Mouse (Mus musculus) liver, adult (tissue): ENCODE measurements around the gene F3.

ENCODE experiments used
- GATA4 ChIP-seq: IDR thresholded peaks from 2 replicates; pipeline ENCODE4 v1.6.1; 2014; ENCODE audit warnings: mild to moderate bottlenecking, low read length; ENCODE audit not compliant: insufficient replicate concordance

Gene F3

DNA sequence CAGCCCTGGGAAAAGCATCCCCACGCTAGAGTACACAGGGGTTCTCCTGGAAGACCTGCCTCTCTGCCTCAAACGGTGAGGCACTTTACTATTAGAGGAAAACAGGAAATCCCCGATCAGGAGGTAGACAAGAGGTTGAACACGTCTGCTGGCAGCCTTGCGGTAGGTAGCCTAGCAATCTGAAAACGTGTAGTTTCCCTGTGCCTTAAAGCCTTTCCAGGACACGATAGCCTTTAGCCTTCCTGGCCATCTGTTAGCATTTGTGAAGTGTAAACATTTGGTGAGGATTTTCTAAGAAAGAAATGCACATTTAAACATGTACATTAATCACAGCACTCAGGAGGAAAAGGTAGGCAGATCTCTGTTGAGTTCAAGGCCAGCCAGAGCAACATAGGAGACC lies 35.0 kb downstream of the F3 start:
- TF ChIP-seq GATA4, result no peak

DNA sequence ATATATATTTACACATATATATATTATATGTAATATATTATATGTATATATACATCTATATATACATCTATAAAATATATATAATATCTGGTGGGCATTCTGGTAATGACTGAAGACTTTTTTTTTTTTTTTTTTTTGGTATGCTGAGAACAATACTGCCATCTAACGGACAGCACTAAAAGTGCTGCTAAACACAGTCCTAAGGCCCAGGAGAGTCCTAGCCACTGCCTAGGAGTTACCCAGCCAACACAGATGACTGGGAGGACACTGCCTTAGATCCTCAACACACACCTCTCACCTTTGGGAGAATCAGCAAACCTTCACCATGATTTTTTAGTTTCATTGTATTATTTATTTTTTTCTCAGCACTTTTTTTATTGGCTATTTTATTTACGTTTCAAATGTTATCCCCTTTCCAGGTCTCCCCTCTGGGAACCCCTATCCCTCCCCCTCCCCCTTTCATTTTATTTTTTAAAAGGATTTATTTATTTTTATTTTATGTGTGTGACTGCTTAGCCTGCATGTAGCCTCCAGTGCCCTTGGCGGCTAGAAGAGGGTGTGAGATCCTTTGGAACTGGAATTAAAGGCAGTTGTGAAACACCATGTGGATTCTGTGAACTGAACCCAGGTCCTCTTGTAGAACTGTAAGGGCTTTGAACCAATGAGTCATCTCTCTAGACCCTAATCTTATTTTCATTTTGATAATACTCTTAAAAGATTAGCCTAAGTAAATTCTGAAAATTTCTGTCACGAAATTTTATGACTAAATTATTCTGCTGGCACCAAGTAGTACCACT lies 38.9 kb downstream of the F3 start:
- no peak for TF ChIP-seq GATA4

DNA sequence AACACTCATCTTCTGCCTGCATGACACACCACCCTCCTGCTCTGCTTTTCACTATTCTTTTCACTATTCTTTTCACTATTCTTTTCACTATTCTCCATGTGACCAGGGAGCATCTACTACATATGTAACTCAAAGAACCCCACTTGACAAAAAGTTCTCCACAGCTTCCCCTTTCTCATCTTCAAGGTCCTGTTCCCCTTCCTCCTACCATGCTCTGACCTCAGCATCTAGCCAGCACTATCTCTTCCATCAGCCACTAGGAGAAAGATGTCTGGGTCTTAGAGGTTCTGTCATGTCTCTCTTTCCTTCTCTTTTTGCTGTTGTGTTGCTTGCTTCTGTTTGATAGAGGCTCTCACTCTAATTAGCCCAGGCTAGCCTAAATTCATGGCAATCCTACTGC lies 42.7 kb downstream of the F3 start:
- TF ChIP-seq GATA4, result no peak

DNA sequence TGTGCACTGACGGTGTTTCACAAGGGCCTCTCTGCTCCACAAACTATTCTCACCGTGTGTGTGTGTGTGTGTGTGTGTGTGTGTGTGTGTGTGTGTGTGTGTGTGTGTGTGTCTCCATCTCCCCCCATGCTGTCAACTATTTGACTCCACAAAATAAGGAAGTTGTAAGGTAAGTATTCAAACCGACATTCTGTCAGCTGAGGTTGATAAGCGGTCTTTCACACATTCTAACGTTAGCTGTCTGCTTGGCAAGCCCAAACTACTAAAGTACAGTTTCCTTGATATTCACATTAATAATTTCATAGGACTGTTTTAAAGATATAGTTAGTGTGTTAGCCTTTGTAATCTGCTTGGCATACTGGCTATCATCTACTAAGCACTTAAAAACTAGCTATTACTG lies 43.5 kb downstream of the F3 start:
- no peak for TF ChIP-seq GATA4

DNA sequence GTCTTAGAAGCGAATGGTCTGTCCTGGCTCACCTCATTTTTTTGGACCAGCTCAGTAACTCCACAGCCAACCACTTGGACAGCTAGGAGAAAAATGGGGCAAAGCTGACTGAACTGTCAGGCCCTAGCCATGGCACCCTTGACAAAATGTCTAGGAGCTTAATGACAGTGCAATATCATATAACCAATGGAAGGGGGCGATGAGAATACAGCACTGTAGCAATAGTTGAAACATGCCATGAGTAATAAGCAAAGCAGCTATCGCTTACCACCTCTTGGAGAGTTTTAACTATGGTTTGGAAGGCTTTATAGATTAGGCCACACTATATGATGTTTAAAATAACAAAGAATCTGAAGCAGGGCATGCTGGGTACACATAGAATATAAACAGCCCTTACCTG lies 45.4 kb downstream of the F3 start:
- TF ChIP-seq GATA4, result no peak

DNA sequence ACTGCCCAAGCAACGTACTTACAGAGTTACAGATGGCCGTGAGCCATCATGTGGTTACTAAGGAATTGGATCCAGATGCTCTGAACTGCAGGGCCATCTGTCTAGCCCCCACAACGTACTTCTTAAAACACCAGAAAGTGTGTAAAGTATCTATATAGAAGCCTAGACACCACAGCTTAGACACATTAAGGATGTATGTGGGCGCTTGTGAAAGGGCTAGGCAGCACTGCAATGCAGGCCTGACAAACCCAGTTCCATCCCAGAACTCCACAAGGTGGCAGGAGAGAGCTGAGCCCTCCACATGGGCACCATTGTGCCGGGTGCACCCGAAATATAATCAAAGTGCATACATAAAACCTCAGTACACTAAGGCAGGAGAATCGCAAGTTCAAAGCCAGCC lies 54.6 kb downstream of the F3 start:
- no peak for TF ChIP-seq GATA4

DNA sequence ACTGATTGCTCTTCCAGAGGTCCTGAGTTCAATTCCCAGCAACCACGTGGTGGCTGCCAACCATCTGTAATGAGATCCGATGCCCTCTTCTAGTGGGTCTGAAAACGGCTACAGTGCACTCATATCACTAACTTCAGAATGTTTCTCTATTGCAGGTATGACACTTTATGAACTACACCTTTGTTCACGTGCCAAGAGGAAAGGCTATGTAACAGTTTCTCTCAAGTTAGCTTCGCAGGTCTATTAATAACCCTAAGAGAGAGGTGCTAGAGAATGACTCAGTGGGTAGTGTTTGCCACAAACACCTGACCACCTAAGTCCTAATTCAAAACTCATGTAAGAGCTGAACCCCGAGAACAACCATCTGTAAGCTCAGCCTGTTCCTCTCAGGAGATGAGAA lies 59.7 kb downstream of the F3 start:
- no peak for TF ChIP-seq GATA4
